Mouse (Mus musculus): Measurements from ENCODE around the gene Ikzf2. TPM values are rescaled to one million over a fixed set of nuclear protein-coding genes. Genes with fewer than 3 reads are reported as not detected.
A peak's percentile ranks its signal among the peaks of the same experiment; 100 is the strongest.

The Ikzf2 gene
- total RNA-seq, 2 experiments from 2014 or later: 5.7 to 6.0 TPM

- no peak for DNase-seq (ENCODE audit: extremely low spot score in 1 of 2, low spot score in 2 of 2)
- intact Hi-C loops (cut with DNase I): no loop called here
These were observed 148.4 kb downstream of the Ikzf2 start for GRCm38 (mm10) chr1:69538663-69539062.

GRCm38 (mm10) chr1:69537619-69538018 lies 149.4 kb downstream of the Ikzf2 start:
- intact Hi-C loops (cut with DNase I): no loop called here
- DNase-seq (ENCODE audit: extremely low spot score in 1 of 2, low spot score in 2 of 2): no peak

- intact Hi-C loops (cut with DNase I): no loop called here
- no peak for DNase-seq (ENCODE audit: extremely low spot score in 1 of 2, low spot score in 2 of 2)
These were observed 151.5 kb downstream of the Ikzf2 start for GRCm38 (mm10) chr1:69535507-69535906.

GRCm38 (mm10) chr1:69533048-69533447 lies 154.0 kb downstream of the Ikzf2 start:
- intact Hi-C loops (cut with DNase I): no loop called here

GRCm38 (mm10) chr1:69528696-69529095 lies 158.3 kb downstream of the Ikzf2 start:
- DNase-seq (ENCODE audit: extremely low spot score in 1 of 2, low spot score in 2 of 2): no peak
- intact Hi-C loops (cut with DNase I): no loop called here

More at GRCm38 (mm10) chr1:69533048-69533447, 154.0 kb downstream of the Ikzf2 start:
- DNase-seq (ENCODE audit: extremely low spot score in 1 of 2, low spot score in 2 of 2): no peak

- intact Hi-C loops (cut with DNase I): no loop called here
- no peak for DNase-seq (ENCODE audit: extremely low spot score in 1 of 2, low spot score in 2 of 2)
These were observed 165.4 kb downstream of the Ikzf2 start for GRCm38 (mm10) chr1:69521656-69522055.

- intact Hi-C loops (cut with DNase I): no loop called here
These were observed 167.7 kb downstream of the Ikzf2 start for GRCm38 (mm10) chr1:69519356-69519755.

GRCm38 (mm10) chr1:69518012-69518411 lies 169.0 kb downstream of the Ikzf2 start:
- intact Hi-C loops (cut with DNase I): no loop called here
- DNase-seq (ENCODE audit: extremely low spot score in 1 of 2, low spot score in 2 of 2): no peak

More at GRCm38 (mm10) chr1:69519356-69519755, 167.7 kb downstream of the Ikzf2 start:
- DNase-seq (ENCODE audit: extremely low spot score in 1 of 2, low spot score in 2 of 2): no peak

- intact Hi-C loops (cut with DNase I): no loop called here
- no peak for DNase-seq (ENCODE audit: extremely low spot score in 1 of 2, low spot score in 2 of 2)
These were observed 170.9 kb downstream of the Ikzf2 start for GRCm38 (mm10) chr1:69516144-69516543.

GRCm38 (mm10) chr1:69513595-69514250 lies 173.3 kb downstream of the Ikzf2 start:
- DNase-seq (ENCODE audit: extremely low spot score in 1 of 2, low spot score in 2 of 2): no peak
- intact Hi-C loops (cut with DNase I): no loop called here

GRCm38 (mm10) chr1:69508275-69508674 lies 178.8 kb downstream of the Ikzf2 start:
- intact Hi-C loops (cut with DNase I): no loop called here
- no peak for DNase-seq (ENCODE audit: extremely low spot score in 1 of 2, low spot score in 2 of 2)

- intact Hi-C loops (cut with DNase I): no loop called here
- no peak for DNase-seq (ENCODE audit: extremely low spot score in 1 of 2, low spot score in 2 of 2)
These were observed 179.5 kb downstream of the Ikzf2 start for GRCm38 (mm10) chr1:69507513-69507912.

GRCm38 (mm10) chr1:69506615-69507159 lies 180.4 kb downstream of the Ikzf2 start:
- intact Hi-C loops (cut with DNase I): no loop called here
- no peak for DNase-seq (ENCODE audit: extremely low spot score in 1 of 2, low spot score in 2 of 2)

- no peak for DNase-seq (ENCODE audit: extremely low spot score in 1 of 2, low spot score in 2 of 2)
- intact Hi-C loops (cut with DNase I): no loop called here
These were observed 181.0 kb downstream of the Ikzf2 start for GRCm38 (mm10) chr1:69506011-69506410.

GRCm38 (mm10) chr1:69500388-69500787 lies 186.7 kb downstream of the Ikzf2 start:
- DNase-seq (ENCODE audit: extremely low spot score in 1 of 2, low spot score in 2 of 2): no peak
- intact Hi-C loops (cut with DNase I): no loop called here

- intact Hi-C loops (cut with DNase I): no loop called here
- no peak for DNase-seq (ENCODE audit: extremely low spot score in 1 of 2, low spot score in 2 of 2)
These were observed 187.4 kb downstream of the Ikzf2 start for GRCm38 (mm10) chr1:69499652-69500051.

GRCm38 (mm10) chr1:69498862-69499306 lies 188.2 kb downstream of the Ikzf2 start:
- no peak for DNase-seq (ENCODE audit: extremely low spot score in 1 of 2, low spot score in 2 of 2)

GRCm38 (mm10) chr1:69496055-69496454 lies 191.0 kb downstream of the Ikzf2 start:
- DNase-seq (ENCODE audit: extremely low spot score in 1 of 2, low spot score in 2 of 2): no peak

More at GRCm38 (mm10) chr1:69498862-69499306, 188.2 kb downstream of the Ikzf2 start:
- intact Hi-C loops (cut with DNase I): no loop called here

GRCm38 (mm10) chr1:69493309-69494047 lies 193.6 kb downstream of the Ikzf2 start:
- DNase-seq (ENCODE audit: extremely low spot score in 1 of 2, low spot score in 2 of 2): peak in 1 of 2 experiments; percentile 2
- intact Hi-C loops (cut with DNase I): no loop called here

More at GRCm38 (mm10) chr1:69496055-69496454, 191.0 kb downstream of the Ikzf2 start:
- intact Hi-C loops (cut with DNase I): no loop called here

- DNase-seq (ENCODE audit: extremely low spot score in 1 of 2, low spot score in 2 of 2): no peak
- intact Hi-C loops (cut with DNase I): no loop called here
These were observed 195.0 kb downstream of the Ikzf2 start for GRCm38 (mm10) chr1:69492013-69492412.
